Mouse (Mus musculus): ENCODE measurements around the gene Slc4a4. TPM values are rescaled to one million over a fixed set of nuclear protein-coding genes. Genes with fewer than 3 reads are reported as not detected.

The Slc4a4 gene
- polyA plus RNA-seq, 1 experiment from 2014 or later, result 1.5 TPM

GRCm38 (mm10) chr5:88997277-88997676 is 110.7 kb downstream of the Slc4a4 start:
- no peak for DNase-seq (ENCODE audit: low spot score)

DNA sequence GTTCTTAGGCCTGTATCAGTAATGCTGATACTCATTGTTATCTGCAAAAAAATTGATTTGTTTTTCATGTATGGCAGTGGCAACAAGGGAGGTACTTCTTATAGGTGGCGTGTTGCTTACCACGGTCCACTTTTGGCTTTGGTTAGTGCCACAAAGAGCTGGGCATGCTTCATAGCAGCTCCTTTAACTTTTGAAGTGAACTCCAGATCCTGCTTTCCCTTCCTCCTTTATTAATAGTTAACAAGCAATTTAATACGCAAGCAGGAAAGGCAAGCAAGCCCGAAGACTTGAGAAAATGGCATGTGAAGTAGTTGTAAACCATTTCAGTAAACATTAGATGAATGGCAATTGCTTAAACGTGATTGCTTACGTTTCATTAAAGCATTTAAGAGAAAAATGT is 113.2 kb downstream of the Slc4a4 start:
- DNase-seq (ENCODE audit: low spot score), result no peak

- no peak for DNase-seq (ENCODE audit: low spot score)
Measured at GRCm38 (mm10) chr5:89000598-89000997, 114.0 kb downstream of the Slc4a4 start.

- DNase-seq (ENCODE audit: low spot score), result no peak
Measured at GRCm38 (mm10) chr5:89010116-89010515, 123.5 kb downstream of the Slc4a4 start.

DNA sequence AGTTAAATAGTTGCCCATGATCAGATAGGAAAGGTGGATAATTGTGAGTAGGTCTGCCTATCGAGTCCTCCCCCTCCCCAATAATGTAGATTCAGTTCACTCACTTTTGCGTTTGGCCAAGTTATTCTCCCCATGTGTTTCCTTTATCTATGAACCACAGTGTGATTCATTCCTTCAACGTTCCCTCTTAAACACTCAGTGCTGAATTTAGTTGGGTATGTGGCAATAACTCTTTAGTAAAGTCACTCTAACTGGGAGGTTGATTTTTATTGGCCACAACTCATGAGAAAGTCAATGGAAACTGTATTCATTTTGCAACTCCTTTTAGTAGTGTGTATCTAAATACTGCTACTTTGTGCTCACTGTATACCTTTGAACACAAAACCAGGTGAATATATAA is 125.8 kb downstream of the Slc4a4 start:
- DNase-seq (ENCODE audit: low spot score), result no peak

DNA sequence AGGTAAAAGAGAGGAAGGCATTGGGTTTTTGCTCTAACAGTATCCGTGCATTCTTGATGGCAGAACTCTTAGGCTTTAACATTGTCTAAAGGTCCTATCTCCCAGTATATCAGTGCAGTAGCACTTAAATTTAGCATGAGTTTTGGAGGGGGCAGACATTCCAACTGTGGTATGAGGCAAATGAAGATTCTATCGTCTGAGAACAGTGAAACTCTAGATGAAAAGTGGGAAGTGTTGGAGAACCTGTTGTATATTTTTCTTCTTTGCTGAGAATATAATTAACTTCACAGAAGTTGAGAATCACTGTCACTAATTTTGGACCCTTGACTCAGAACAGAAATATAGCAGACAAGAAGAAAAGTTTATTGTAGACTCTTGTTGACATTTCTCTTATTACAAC is 128.2 kb downstream of the Slc4a4 start:
- no peak for DNase-seq (ENCODE audit: low spot score)

DNA sequence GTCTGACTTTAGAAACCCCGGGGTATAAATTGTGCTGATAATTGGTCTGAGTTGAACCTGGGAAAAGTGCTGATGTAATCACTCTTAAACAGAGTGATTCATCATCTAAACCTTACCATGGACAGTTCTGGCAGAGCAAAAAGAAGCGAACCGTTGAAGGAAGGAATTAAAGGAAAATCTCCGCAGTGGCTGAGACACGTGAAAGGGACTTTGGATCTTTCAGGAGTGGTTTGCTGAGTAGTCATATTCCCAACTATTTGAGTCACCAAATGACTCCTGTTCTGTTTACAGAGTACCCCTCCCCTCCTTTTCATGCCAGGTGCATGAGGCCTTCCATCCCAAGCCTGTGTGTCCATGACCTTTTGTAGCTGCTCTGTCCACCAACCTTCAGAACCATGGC is 129.3 kb downstream of the Slc4a4 start:
- no peak for DNase-seq (ENCODE audit: low spot score)

DNA sequence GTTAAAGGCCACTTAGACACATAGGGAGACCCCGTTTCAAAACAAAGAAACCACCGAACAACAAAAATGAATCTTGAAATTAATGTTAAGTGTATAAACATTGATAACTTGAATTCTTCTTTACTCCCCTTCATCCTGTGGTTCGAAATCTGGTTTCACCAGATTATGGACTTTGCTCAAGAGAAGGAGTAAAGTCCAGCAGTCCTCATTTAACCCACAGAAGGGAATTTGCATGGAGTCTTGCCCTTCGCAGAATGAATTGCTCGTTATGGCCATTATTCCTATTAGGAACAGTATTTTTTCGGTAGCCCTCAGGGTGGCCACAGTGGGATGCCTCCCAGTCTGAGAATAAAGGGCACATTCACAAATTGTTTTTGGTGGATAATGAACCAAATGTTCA is 131.9 kb downstream of the Slc4a4 start:
- no peak for DNase-seq (ENCODE audit: low spot score)

- no peak for DNase-seq (ENCODE audit: low spot score)
Measured at GRCm38 (mm10) chr5:89024413-89024812, 137.8 kb downstream of the Slc4a4 start.

- DNase-seq (ENCODE audit: low spot score), result no peak
Measured at GRCm38 (mm10) chr5:89027518-89028085, 141.0 kb downstream of the Slc4a4 start.

DNA sequence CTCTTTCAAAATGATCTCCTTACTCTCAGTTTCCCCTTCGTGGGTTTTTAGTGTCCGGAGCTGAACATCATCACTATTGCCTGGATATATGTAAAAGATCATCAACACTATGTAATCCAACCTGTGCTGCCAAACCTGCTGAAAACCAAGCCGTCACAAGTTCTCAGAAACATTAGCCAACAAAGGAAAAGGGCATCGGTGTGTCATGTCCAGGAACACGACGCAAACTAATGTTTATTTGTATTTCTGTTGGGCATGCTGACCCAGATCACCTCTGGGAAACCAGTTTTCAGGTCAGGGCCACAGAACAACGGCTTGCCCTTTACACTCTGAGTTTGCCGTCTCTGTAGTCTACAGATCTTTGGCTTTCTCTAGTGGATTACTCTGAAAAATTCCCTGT is 146.0 kb downstream of the Slc4a4 start:
- no peak for DNase-seq (ENCODE audit: low spot score)

DNA sequence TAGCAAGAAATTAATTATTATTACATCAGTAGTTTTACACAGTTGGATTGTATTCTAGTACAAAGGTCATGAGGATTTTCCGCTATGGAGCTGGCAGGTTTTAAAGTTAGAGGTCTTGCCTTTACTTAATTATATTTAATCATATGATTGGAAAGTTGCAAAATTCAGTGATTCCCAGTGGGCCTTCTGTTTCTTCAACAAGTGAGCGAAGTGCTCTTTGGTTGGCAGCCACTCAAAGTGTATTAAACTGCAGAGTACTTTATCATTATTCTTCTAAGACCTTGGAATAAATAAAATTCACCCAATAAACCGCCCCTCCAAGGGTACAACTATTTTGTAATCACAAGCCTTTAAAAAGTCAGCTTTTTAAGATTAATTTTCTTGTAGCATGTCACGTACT is 146.6 kb downstream of the Slc4a4 start:
- no peak for DNase-seq (ENCODE audit: low spot score)

DNA sequence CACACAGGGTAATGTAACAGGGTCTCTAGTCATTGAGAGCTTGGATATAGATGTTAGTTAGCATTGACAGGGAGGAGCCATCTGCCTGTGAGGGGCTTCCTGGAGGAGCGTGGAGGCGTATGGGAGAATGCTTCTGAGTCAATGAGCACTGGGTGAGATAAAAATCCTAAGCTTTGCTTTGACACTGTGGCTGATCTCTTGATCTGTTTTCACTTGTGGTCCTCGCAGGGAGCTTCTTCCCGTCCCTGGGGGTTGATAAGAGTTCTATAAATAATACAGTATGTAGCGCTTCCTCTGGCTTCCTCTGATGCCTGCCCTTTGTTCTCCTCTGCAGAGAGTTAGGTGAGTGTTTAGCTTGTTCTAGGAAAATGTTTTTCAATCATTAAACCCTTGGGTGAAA is 149.5 kb downstream of the Slc4a4 start:
- DNase-seq (ENCODE audit: low spot score), result peak; percentile 27

- DNase-seq (ENCODE audit: low spot score), result no peak
Measured at GRCm38 (mm10) chr5:89040814-89041213, 154.2 kb downstream of the Slc4a4 start.

- no peak for DNase-seq (ENCODE audit: low spot score)
Measured at GRCm38 (mm10) chr5:89043846-89044245, 157.2 kb downstream of the Slc4a4 start.

- DNase-seq (ENCODE audit: low spot score), result peak; percentile 14
Measured at GRCm38 (mm10) chr5:89044801-89045200, 158.2 kb downstream of the Slc4a4 start.

DNA sequence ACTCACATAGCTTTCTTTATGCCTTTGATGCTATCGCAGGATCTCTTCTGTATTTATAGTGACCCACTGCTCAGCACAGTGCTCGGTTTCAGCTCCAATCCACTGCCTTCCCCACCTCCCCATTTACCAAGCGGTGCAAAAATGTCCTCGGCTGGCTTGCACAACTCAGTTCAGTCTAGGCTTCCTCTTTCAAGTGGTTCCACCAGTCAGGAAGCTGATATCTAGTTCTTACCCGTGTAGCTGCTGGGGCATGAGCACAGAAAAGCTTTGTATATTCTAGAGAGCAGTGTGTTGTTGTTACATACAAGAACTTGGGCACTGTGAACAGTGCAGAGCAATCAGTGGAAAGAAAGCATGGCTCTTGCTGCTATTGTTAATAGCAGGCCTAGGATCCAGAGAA is 165.0 kb downstream of the Slc4a4 start:
- no peak for DNase-seq (ENCODE audit: low spot score)

GRCm38 (mm10) chr5:89052230-89052629 is 165.6 kb downstream of the Slc4a4 start:
- no peak for DNase-seq (ENCODE audit: low spot score)

DNA sequence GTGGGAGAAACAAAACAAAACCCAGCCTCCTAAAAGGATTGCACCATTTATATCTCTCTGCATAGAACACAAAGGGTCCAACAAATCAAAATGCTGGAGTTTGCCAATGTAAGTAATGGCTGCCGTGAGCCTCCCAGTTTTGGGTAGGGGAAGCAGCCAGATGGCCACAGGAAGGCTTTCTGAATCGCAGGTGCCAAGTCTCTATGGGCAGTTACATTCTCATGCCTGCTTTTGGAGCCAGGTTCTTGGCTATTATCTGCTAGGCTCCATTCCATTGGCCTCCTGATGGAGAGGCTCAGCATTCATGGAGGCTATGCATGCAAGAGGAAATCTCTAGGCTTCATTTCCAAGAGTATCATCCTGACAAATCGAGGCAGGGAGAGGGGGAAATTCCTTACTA is 169.0 kb downstream of the Slc4a4 start:
- no peak for DNase-seq (ENCODE audit: low spot score)

- no peak for DNase-seq (ENCODE audit: low spot score)
Measured at GRCm38 (mm10) chr5:89056370-89056769, 169.8 kb downstream of the Slc4a4 start.

GRCm38 (mm10) chr5:89061097-89061496 is 174.5 kb downstream of the Slc4a4 start:
- no peak for DNase-seq (ENCODE audit: low spot score)

DNA sequence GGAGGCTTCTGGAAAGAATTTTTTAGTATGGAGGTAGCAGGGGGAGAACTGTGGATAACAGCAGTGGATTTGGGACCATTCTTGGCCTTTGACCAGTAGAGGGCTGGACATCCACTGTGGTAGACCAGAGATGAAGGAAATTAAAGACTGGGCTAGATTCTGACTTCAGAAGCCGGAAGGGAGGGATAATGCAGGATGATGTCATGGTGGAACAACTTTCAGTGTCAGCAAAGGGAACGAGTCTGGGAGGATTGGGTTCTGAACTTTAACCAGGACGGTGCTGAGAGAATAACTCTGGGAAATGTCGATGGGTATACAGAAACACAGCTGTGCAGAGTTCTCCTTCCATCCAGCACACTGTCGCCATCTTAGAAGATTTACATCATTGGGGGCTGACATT is 175.7 kb downstream of the Slc4a4 start:
- DNase-seq (ENCODE audit: low spot score), result no peak

GRCm38 (mm10) chr5:89067111-89067510 is 180.5 kb downstream of the Slc4a4 start:
- no peak for DNase-seq (ENCODE audit: low spot score)

DNA sequence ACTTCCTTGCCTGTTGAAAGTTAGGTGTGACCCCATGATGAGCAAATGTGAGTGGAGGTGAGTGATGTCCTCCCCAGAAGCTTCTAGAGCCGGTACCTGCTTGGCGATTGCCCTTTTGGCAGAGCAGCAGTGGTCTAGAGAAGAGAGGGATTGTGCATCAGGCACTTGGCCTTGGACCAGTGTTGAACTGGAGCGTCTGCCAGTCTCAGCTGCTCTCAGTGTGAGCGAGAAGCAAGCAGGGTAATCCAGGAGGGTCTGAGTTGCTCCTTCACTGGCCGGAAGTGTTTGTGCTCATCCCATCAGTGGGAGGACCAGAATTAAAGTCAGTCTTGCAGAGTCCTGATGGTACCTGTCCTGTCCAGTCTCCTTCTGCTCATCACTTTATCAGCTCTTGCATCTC is 181.5 kb downstream of the Slc4a4 start:
- no peak for DNase-seq (ENCODE audit: low spot score)

Measured in thymus, postnatal 0 days (tissue).